ENCODE assay signal across 14 mouse cellular contexts in genomic region chr7:17050491-17050890, GRCm38 (mm10). TPM values are rescaled to one million over a fixed set of nuclear protein-coding genes. Genes with fewer than 3 reads are reported as not detected.
A peak's percentile ranks its signal among the peaks of the same experiment; 100 is the strongest.
DNase-seq lines count a peak whose midpoint lies in the region; ATAC-seq lines count a peak whose summit lies in the region.
"Had no signal": no experiment of that assay in that cellular context is flagged by ENCODE, and none has a peak within 500 bp of the region (broad histone marks: within the 10 kb centered on the region; RNA-seq: fewer than 3 reads in every experiment).

No protein-coding gene starts in this region.

- WGBS in liver, embryonic 11.5 days: 50% methylated on average over 11 of the region's 11 CpGs

- no peak for DNase-seq in frontal cortex, postnatal 36 days (ENCODE audit: low spot score in 2 of 2)
- DNase-seq in liver, embryonic 11.5 days (ENCODE audit: low spot score): peak; percentile 32
- no peak for DNase-seq in liver
- peak; percentile 18 for DNase-seq in urinary bladder, adult 2 months (ENCODE audit: low spot score)
- DNase-seq in urinary bladder, postnatal 4 days (ENCODE audit: low spot score in 2 of 2): no peak

- H3K4me2 ChIP-seq in liver, embryonic 11.5 days: no peak overlapping the region
- H3K4me2 ChIP-seq: hindbrain, embryonic 13.5 days; lung, embryonic 15.5 days; stomach, embryonic 15.5 days had no signal

- peaks cover 6% of the 10 kb centered on the region for H3K4me1 ChIP-seq in liver, embryonic 11.5 days (replicated peaks; ENCODE audit: control insufficient read depth, insufficient read depth, low read length)
- H3K4me1 ChIP-seq: hindbrain, embryonic 13.5 days had no signal

- no peak overlapping the region for H3K27ac ChIP-seq in liver, embryonic 11.5 days (ENCODE audit: low read depth, low read length)
- H3K27ac ChIP-seq: hindbrain, embryonic 13.5 days; lung, embryonic 15.5 days; macrophage; stomach, embryonic 15.5 days had no signal

- ATAC-seq in frontal cortex, adult (ENCODE audit: low TSS enrichment): 0 out of 2 replicates have a peak, but pooled peaks have one; percentile 8
- ATAC-seq in liver, embryonic 11.5 days (replicated peaks; ENCODE audit: low FRiP score): 0 out of 2 replicates have a peak, but pooled peaks have one; percentile 22
- ATAC-seq in erythroid progenitor cell, adult 5-6 weeks (replicated peaks; ENCODE audit: low FRiP score, poor library complexity, severe bottlenecking): no peak
- ATAC-seq in monocyte, adult 5-6 weeks (replicated peaks; ENCODE audit: insufficient number of reproducible peaks, low FRiP score, low TSS enrichment, poor library complexity, severe bottlenecking): no peak

- H3K9ac ChIP-seq in liver, embryonic 11.5 days (ENCODE audit: low read depth, low read length): no peak overlapping the region
- H3K9ac ChIP-seq: hindbrain, embryonic 13.5 days; lung, embryonic 15.5 days; stomach, embryonic 15.5 days had no signal

- no peak overlapping the region for H3K4me3 ChIP-seq in liver, embryonic 11.5 days (ENCODE audit: low read depth, low read length)
- H3K4me3 ChIP-seq: hindbrain, embryonic 13.5 days; lung, embryonic 15.5 days; stomach, embryonic 15.5 days had no signal

- H3K9me3 ChIP-seq in liver, embryonic 11.5 days (ENCODE audit: control insufficient read depth, low read length): no peaks in the 10 kb centered on the region
- H3K9me3 ChIP-seq: hindbrain, embryonic 13.5 days; lung, embryonic 15.5 days; stomach, embryonic 15.5 days had no signal

- no peaks in the 10 kb centered on the region for H3K27me3 ChIP-seq in liver, embryonic 11.5 days (replicated peaks; ENCODE audit: control insufficient read depth, insufficient read depth, low read length)
- H3K27me3 ChIP-seq: hindbrain, embryonic 13.5 days; lung, embryonic 15.5 days; stomach, embryonic 15.5 days had no signal

- H3K36me3 ChIP-seq in liver, embryonic 11.5 days (ENCODE audit: control insufficient read depth, insufficient read depth, low read length): peaks cover 52% of the 10 kb centered on the region
- H3K36me3 ChIP-seq: hindbrain, embryonic 13.5 days had no signal

RNA-seq across cellular contexts. Expression of gene Hif3a, which starts 11.7 kb away (rescaled TPM):
- 28.3 and 32.1 TPM in 2 replicates for polyA plus RNA-seq in liver, embryonic 11.5 days (2014; fragmentation: Nextera tagmentation; extraction: Ambion mirVana)
- polyA plus RNA-seq in urinary bladder, adult 2 months (2012; rRNA removed): 1.5 and 4.1 TPM in 2 replicates
- total RNA-seq in erythroid progenitor cell, adult 5-6 weeks (2015; ENCODE audit: low replicate concordance): 1.4 TPM in 1 of 2 replicates, not detected in the other
- 0.13 TPM in 1 of 2 replicates, not detected in the other for total RNA-seq in erythroid progenitor cell, adult 5-6 weeks (2017; ENCODE audit: low replicate concordance)
- not detected in 3 replicates for total RNA-seq in monocyte, adult 5-6 weeks (2017)
- polyA plus RNA-seq: macrophage had no signal

RNA-seq across cellular contexts. Expression of gene Ppp5c, which starts 22.8 kb away (rescaled TPM):
- 124 and 128 TPM in 2 replicates for polyA plus RNA-seq in liver, embryonic 11.5 days (2014; fragmentation: Nextera tagmentation; extraction: Ambion mirVana)
- 104 and 116 TPM in 2 replicates for polyA plus RNA-seq in urinary bladder, adult 2 months (2012; rRNA removed)
- 22.6 and 26.3 TPM in 2 replicates for total RNA-seq in erythroid progenitor cell, adult 5-6 weeks (2015; ENCODE audit: low replicate concordance)
- 20.7 and 20.9 TPM in 2 replicates for total RNA-seq in erythroid progenitor cell, adult 5-6 weeks (2017; ENCODE audit: low replicate concordance)
- 25.8 to 48.8 TPM (median 35.1 TPM) in 3 replicates for total RNA-seq in monocyte, adult 5-6 weeks (2017)

RNA-seq across cellular contexts. Expression of gene Psg16, which starts 23.3 kb away (rescaled TPM):
- polyA plus RNA-seq in liver, embryonic 11.5 days (2014; fragmentation: Nextera tagmentation; extraction: Ambion mirVana): 0.12 TPM in 2 replicates
- 0.08 and 0.18 TPM in 2 replicates for polyA plus RNA-seq in urinary bladder, adult 2 months (2012; rRNA removed)
- total RNA-seq in erythroid progenitor cell, adult 5-6 weeks (2015; ENCODE audit: low replicate concordance): 0.72 TPM in 1 of 2 replicates, not detected in the other
- not detected in 2 replicates for total RNA-seq in erythroid progenitor cell, adult 5-6 weeks (2017; ENCODE audit: low replicate concordance)
- total RNA-seq in monocyte, adult 5-6 weeks (2017): 0.19 to 0.64 TPM (median 0.29 TPM) in 3 replicates
- polyA plus RNA-seq: gonadal fat pad, adult 2 months; macrophage; spleen, adult 2 months had no signal

RNA-seq across cellular contexts. Expression of gene Ccdc8, which starts 58.0 kb away (rescaled TPM):
- polyA plus RNA-seq in liver, embryonic 11.5 days (2014; fragmentation: Nextera tagmentation; extraction: Ambion mirVana): 13.2 and 13.5 TPM in 2 replicates
- polyA plus RNA-seq in urinary bladder, adult 2 months (2012; rRNA removed): 9.5 and 9.6 TPM in 2 replicates
- total RNA-seq in erythroid progenitor cell, adult 5-6 weeks (2015; ENCODE audit: low replicate concordance): not detected in 2 replicates
- not detected in 2 replicates for total RNA-seq in erythroid progenitor cell, adult 5-6 weeks (2017; ENCODE audit: low replicate concordance)
- total RNA-seq in monocyte, adult 5-6 weeks (2017): 0.10 to 0.38 TPM in 2 of 3 replicates, not detected in the other

Comparison
In these comparisons a context has a peak if more than half of its experiments do, and no peak if none do; other contexts are left out.
1. DNase-seq: peak in liver, embryonic 11.5 days (single experiment) and urinary bladder, adult 2 months (single experiment); none in frontal cortex, postnatal 36 days (0 of 2), liver (single experiment) and urinary bladder, postnatal 4 days (0 of 2).
2. ATAC-seq: peak in frontal cortex, adult (single experiment) and liver, embryonic 11.5 days (single experiment); none in erythroid progenitor cell, adult 5-6 weeks (single experiment) and monocyte, adult 5-6 weeks (single experiment).